ENCODE assay signal across 8 mouse cellular contexts in genomic region chr9:85326292-85327241, GRCm38 (mm10). TPM values are rescaled to one million over a fixed set of nuclear protein-coding genes. Genes with fewer than 3 reads are reported as not detected.
DNase-seq lines count a peak whose midpoint lies in the region; ATAC-seq and TF ChIP-seq lines count a peak whose summit lies in the region.

No protein-coding gene starts in this region.

- peak overlapping the region; percentile 70 for H3K9ac ChIP-seq in intestine, embryonic 15.5 days
- H3K9ac ChIP-seq in liver, embryonic 11.5 days (ENCODE audit: low read depth, low read length), result peak overlapping the region; percentile 68
- peak overlapping the region; percentile 40 for H3K9ac ChIP-seq in midbrain, postnatal 0 days (replicated peaks; ENCODE audit: low read length, poor library complexity, severe bottlenecking)
- peak overlapping the region; percentile 71 for H3K9ac ChIP-seq in stomach, embryonic 14.5 days (replicated peaks; ENCODE audit: low read depth, low read length)

- H3K9me3 ChIP-seq in intestine, embryonic 15.5 days, result no peaks in the 10 kb centered on the region
- no peaks in the 10 kb centered on the region for H3K9me3 ChIP-seq in liver, embryonic 11.5 days (ENCODE audit: control insufficient read depth, low read length)
- H3K9me3 ChIP-seq in midbrain, postnatal 0 days (ENCODE audit: low read length), result no peaks in the 10 kb centered on the region
- no peaks in the 10 kb centered on the region for H3K9me3 ChIP-seq in stomach, embryonic 14.5 days (ENCODE audit: control insufficient read depth, low read depth, low read length)

- under 1% methylated on average over 88 of the region's 88 CpGs for WGBS in intestine, embryonic 15.5 days
- 1% methylated on average over 82 of the region's 88 CpGs for WGBS in liver, embryonic 11.5 days
- under 1% methylated on average over 76 of the region's 88 CpGs for WGBS in midbrain, postnatal 0 days
- WGBS in stomach, embryonic 14.5 days, result under 1% methylated on average over 66 of the region's 88 CpGs

- TF ChIP-seq CTCF in midbrain, postnatal 0 days (IDR thresholded peaks at IDR 0.05), result no peak

- DNase-seq in cerebellum, postnatal 4 days (ENCODE audit: low spot score in 2 of 2), result peak; percentile 23 to 27
- DNase-seq in cerebellum, adult 11 months, result no peak
- DNase-seq in gastrocnemius, postnatal 4 days (ENCODE audit: low spot score in 2 of 2), result peak; percentile 36 to 58
- peak; percentile 64 for DNase-seq in liver, embryonic 11.5 days (ENCODE audit: low spot score)
- no peak for DNase-seq in midbrain, postnatal 0 days (ENCODE audit: low spot score)

- peak; percentile 14 for ATAC-seq in common myeloid progenitor, adult 5-6 weeks (replicated peaks; ENCODE audit: low read depth, poor library complexity, severe bottlenecking)
- ATAC-seq in intestine, embryonic 15.5 days, result peak; percentile 76
- ATAC-seq in liver, embryonic 11.5 days (replicated peaks; ENCODE audit: low FRiP score), result peak; percentile 49
- ATAC-seq in midbrain, postnatal 0 days (ENCODE audit: low FRiP score), result peak; percentile 38
- peak; percentile 51; the same call in 1 of the 2 replicates for ATAC-seq in stomach, embryonic 14.5 days (ENCODE audit: insufficient number of reproducible peaks, insufficient read depth, low FRiP score, low read depth)

- H3K36me3 ChIP-seq in intestine, embryonic 15.5 days, result no peaks in the 10 kb centered on the region
- H3K36me3 ChIP-seq in liver, embryonic 11.5 days (ENCODE audit: control insufficient read depth, insufficient read depth, low read length), result no peaks in the 10 kb centered on the region; the same call in 1 of the 2 replicates
- no peaks in the 10 kb centered on the region for H3K36me3 ChIP-seq in midbrain, postnatal 0 days (ENCODE audit: insufficient read depth, low read length)
- no peaks in the 10 kb centered on the region for H3K36me3 ChIP-seq in stomach, embryonic 14.5 days (ENCODE audit: control insufficient read depth, insufficient read depth, low read length)

- H3K4me3 ChIP-seq in intestine, embryonic 15.5 days (replicated peaks), result peak overlapping the region; percentile 84
- peak overlapping the region; percentile 78 for H3K4me3 ChIP-seq in liver, embryonic 11.5 days (ENCODE audit: low read depth, low read length)
- peak overlapping the region; percentile 58 for H3K4me3 ChIP-seq in midbrain, postnatal 0 days (ENCODE audit: low read depth, low read length)
- H3K4me3 ChIP-seq in stomach, embryonic 14.5 days (ENCODE audit: low read depth, low read length), result peak overlapping the region; percentile 79

- H3K27ac ChIP-seq in intestine, embryonic 15.5 days, result peak overlapping the region; percentile 88
- H3K27ac ChIP-seq in liver, embryonic 11.5 days (ENCODE audit: low read depth, low read length), result peak overlapping the region; percentile 59
- H3K27ac ChIP-seq in midbrain, postnatal 0 days (ENCODE audit: low read depth, low read length), result peak overlapping the region; percentile 62
- peak overlapping the region; percentile 72 for H3K27ac ChIP-seq in stomach, embryonic 14.5 days (ENCODE audit: low read length)

- no peaks in the 10 kb centered on the region for H3K4me1 ChIP-seq in intestine, embryonic 15.5 days (replicated peaks)
- H3K4me1 ChIP-seq in liver, embryonic 11.5 days (replicated peaks; ENCODE audit: control insufficient read depth, insufficient read depth, low read length), result no peaks in the 10 kb centered on the region
- H3K4me1 ChIP-seq in midbrain, postnatal 0 days (ENCODE audit: insufficient read depth, low read length), result no peaks in the 10 kb centered on the region
- no peaks in the 10 kb centered on the region for H3K4me1 ChIP-seq in stomach, embryonic 14.5 days (ENCODE audit: control insufficient read depth, insufficient read depth, low read length)

- peak overlapping the region; percentile 85 for H3K4me2 ChIP-seq in intestine, embryonic 15.5 days (replicated peaks)
- H3K4me2 ChIP-seq in liver, embryonic 11.5 days, result peak overlapping the region; percentile 85
- peak overlapping the region; percentile 95 for H3K4me2 ChIP-seq in midbrain, postnatal 0 days (ENCODE audit: low read depth, low read length, poor library complexity, severe bottlenecking)
- peak overlapping the region; percentile 72 for H3K4me2 ChIP-seq in stomach, embryonic 14.5 days (replicated peaks; ENCODE audit: low read depth, low read length)

- H3K27me3 ChIP-seq in intestine, embryonic 15.5 days (replicated peaks), result no peaks in the 10 kb centered on the region
- H3K27me3 ChIP-seq in liver, embryonic 11.5 days (replicated peaks; ENCODE audit: control insufficient read depth, insufficient read depth, low read length), result 0 out of 2 replicates have a peak, but pooled peaks cover 3% of the 10 kb centered on the region
- no peaks in the 10 kb centered on the region for H3K27me3 ChIP-seq in midbrain, postnatal 0 days (ENCODE audit: insufficient read depth, low read length)
- no peaks in the 10 kb centered on the region for H3K27me3 ChIP-seq in stomach, embryonic 14.5 days (ENCODE audit: control insufficient read depth, insufficient read depth, low read length)

RNA-seq across cellular contexts. Expression of gene Tent5a, which starts 0.6 kb away (rescaled TPM):
- 23.4 and 32.7 TPM in 2 replicates for total RNA-seq in common myeloid progenitor, adult 5-6 weeks (2017)
- total RNA-seq in gastrocnemius, postnatal 4 days (2021), result 10 to 100 TPM; 13.5 to 14.1 TPM
- polyA plus RNA-seq in intestine, embryonic 15.5 days (2015; fragmentation: Nextera tagmentation; extraction: Ambion mirVana), result 15.5 and 16.4 TPM in 2 replicates
- 13.8 and 14.4 TPM in 2 replicates for polyA plus RNA-seq in liver, embryonic 11.5 days (2014; fragmentation: Nextera tagmentation; extraction: Ambion mirVana)
- total RNA-seq in midbrain, postnatal 0 days (2014; rRNA removed), result 3.0 and 4.2 TPM in 2 replicates
- polyA plus RNA-seq in midbrain, postnatal 0 days (2015; fragmentation: Nextera tagmentation; extraction: Ambion mirVana), result 3.5 and 3.8 TPM in 2 replicates
- 27.8 and 27.9 TPM in 2 replicates for polyA plus RNA-seq in stomach, embryonic 14.5 days (2014; fragmentation: Nextera tagmentation; extraction: Ambion mirVana)

RNA-seq across cellular contexts. Expression of gene Gm11114, which starts 14.0 kb away (rescaled TPM):
- not detected in 2 replicates for total RNA-seq in common myeloid progenitor, adult 5-6 weeks (2017)
- total RNA-seq in gastrocnemius, postnatal 4 days (2021), result not detected
- polyA plus RNA-seq in intestine, embryonic 15.5 days (2015; fragmentation: Nextera tagmentation; extraction: Ambion mirVana), result not detected in 2 replicates
- not detected in 2 replicates for polyA plus RNA-seq in liver, embryonic 11.5 days (2014; fragmentation: Nextera tagmentation; extraction: Ambion mirVana)
- total RNA-seq in midbrain, postnatal 0 days (2014; rRNA removed), result not detected in 2 replicates
- not detected in 2 replicates for polyA plus RNA-seq in midbrain, postnatal 0 days (2015; fragmentation: Nextera tagmentation; extraction: Ambion mirVana)
- not detected in 2 replicates for polyA plus RNA-seq in stomach, embryonic 14.5 days (2014; fragmentation: Nextera tagmentation; extraction: Ambion mirVana)

Comparison
In these comparisons a context has a peak if more than half of its experiments do, and no peak if none do; other contexts are left out.
1. DNase-seq: peak in cerebellum, postnatal 4 days (2 of 2), gastrocnemius, postnatal 4 days (2 of 2) and liver, embryonic 11.5 days (single experiment); none in cerebellum, adult 11 months (single experiment) and midbrain, postnatal 0 days (single experiment).
2. ATAC-seq: peak in every context shown above with its lines; median percentile 76 in intestine, embryonic 15.5 days; 51 in stomach, embryonic 14.5 days; 49 in liver, embryonic 11.5 days; 38 in midbrain, postnatal 0 days; 14 in common myeloid progenitor, adult 5-6 weeks.
3. Peak in every context shown above with its lines, with median percentiles within 50 percentile points of each other: H3K27ac ChIP-seq, H3K4me2 ChIP-seq, H3K4me3 ChIP-seq and H3K9ac ChIP-seq.